Mouse (Mus musculus): ENCODE results near the gene Slco1a1.
"Not testable (repeated sequence)": the region's sequence is repeated elsewhere in the genome, so short reads cannot be mapped to it uniquely, and the experiment has no call there.

The Slco1a1 gene

DNA sequence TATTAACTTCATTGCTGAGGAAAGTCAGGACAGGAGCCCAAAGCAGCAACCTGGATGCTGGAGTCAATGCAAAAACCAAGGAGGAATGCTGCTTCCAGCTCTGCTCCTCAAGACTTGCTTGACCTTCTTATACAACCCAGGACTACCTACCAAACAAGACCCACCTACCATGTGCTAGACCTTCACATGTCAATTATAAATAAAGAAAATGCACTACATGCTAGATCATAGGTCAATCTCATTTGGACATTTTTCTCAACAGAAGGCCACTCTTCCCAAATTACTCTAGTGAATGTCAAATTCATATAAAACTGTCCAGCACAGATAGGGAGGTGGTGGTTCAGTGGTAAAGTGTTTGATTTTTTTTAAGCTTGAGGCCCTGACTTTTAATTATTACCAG lies at the start of gene Slco1a1:
TSS of gene Slco1a1 (minus strand) at position 101 of the 400 bp plus-strand sequence.
- no peak for DNase-seq (ENCODE audit: low spot score)

DNA sequence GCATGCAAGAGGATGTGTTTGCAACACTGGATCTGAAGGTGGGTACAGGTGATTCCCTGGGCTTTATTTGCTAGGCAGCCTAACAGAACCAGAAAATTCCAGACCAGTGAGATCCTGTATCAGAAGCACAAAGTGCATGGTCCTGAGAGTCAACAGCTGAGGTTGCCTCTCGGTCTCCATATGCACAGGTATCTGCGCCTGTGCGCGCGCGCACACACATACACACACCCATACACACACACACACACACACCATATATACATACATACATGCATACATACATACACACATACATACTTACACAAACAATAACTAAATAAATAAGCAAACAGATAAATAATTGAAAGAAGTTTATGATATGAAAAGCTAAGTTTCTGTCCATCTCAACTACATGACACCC lies 40.0 kb upstream of the Slco1a1 start:
- DNase-seq (ENCODE audit: low spot score): no peak

GRCm38 (mm10) chr6:141984644-141985043 lies 37.9 kb upstream of the Slco1a1 start:
- no peak for DNase-seq (ENCODE audit: low spot score)

DNA sequence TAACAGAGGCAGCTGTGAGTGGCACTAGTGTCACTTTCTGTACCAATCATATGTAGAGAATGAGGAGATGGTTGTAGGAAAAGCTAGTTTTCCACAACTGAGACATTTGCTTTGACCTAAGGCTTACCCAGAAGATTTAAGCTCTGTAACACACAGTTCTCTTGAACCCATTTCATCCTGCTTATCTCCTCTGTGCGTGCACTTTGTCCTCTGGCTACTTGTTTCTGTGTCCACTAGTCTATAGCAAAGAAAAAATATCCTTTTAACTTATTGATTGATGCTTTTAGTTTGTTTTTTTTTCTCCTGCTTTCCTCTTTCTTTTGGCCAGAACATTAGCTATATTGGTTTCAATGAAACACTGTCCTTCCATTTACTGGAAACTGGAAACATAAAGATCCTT lies 15.7 kb upstream of the Slco1a1 start:
- no peak for DNase-seq (ENCODE audit: low spot score)

DNA sequence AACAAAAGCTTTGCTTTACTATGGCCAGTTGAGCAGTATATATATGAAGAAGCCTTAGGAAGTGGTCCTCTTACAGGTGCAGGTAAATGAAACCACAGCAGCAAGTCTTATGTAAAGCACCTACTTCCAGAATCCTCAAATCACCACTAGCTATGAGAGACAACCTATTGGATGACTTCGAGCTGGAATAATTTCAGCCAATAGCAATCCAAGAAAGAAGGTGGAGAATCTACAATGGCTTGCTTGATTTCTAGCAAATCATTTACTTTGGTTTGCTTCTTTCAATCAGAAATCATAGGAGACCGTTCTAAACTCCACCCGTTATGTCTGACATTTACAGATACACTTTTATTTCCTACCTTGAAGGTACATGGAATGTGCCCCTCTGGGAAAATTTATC lies 15.1 kb upstream of the Slco1a1 start:
- DNase-seq (ENCODE audit: low spot score): no peak

DNA sequence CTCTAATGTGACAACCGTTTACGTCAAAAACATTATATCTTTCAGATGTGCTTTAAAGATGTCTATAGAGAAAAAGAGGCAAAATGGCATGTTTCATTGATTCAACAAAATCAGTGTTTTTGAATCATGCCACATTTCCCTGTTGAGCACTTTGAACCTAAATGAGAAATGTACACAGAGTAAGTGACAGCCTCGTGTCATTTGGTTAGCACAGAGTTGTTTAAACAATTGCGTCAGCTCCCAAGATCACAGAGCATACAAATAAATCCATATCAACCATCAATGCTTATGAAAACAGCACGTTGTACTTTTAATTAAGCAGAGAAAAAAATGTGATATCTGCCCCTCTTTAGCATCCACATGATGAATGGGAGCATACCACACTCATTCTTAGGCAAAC lies 13.7 kb upstream of the Slco1a1 start:
- DNase-seq (ENCODE audit: low spot score): no peak

GRCm38 (mm10) chr6:141940451-141940850 lies 6.3 kb downstream of the Slco1a1 start:
- no peak for DNase-seq (ENCODE audit: low spot score)

DNA sequence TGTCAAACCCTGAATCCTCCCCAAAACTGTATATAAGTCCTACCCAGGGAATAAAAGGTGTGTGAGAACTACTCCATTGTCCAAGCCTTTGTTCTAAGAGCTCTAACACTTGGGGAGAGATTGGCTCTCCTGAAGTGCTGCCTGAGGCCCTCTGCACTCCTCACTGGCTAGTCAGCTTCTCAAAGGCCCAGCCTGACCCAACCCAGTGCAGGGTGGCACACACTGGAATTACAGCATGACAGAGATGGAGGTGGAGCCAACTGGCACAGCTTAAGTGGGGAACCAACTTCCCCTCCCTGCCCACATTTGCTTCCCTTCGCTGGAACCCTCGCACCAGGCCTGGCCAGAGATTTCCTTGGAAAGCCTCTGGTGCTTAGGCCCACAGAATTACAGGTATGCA lies 48.6 kb downstream of the Slco1a1 start:
- no peak for DNase-seq (ENCODE audit: low spot score)

DNA sequence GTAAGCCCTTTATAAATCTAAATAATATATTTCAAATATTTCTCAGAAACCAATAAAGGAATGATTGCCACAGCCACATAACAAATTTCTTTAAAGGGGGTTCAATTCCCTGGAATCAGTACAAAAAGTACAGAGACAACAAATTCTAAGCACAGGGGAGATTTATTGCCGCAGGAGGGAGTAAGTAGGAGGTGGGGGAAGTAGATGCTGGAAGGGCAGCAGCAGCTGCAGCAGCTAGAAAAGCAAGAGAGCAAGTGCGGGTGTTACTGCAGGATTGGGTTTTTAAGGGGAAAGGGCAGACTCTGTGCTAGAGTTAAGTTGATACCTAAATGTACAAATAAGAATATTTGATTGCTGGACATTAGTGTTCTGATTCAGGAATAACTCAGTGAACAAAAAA lies 57.0 kb downstream of the Slco1a1 start:
- DNase-seq (ENCODE audit: low spot score): no peak

- no peak for DNase-seq (ENCODE audit: low spot score)
These were observed 58.5 kb downstream of the Slco1a1 start for GRCm38 (mm10) chr6:141888248-141888647.

GRCm38 (mm10) chr6:141882581-141882980 lies 64.2 kb downstream of the Slco1a1 start:
- no peak for DNase-seq (ENCODE audit: low spot score)

DNA sequence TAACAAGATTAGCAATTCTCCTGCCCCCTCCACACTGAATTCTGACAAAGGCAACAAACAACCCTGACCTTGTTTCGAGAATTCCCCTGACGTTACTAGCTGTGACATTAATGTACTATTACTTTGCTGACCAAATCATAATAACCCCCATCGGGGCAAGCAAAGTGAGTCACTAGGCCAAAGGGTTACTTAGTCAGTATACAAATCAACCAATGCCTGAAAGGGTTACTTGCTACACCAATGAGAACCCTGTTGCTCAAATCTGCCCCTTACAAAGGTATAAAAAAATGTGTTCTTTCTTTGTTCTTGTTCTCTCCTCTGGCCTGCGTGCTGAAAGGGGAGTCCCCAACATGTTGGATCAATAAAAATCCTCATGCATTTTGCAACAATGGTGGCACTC lies 71.0 kb downstream of the Slco1a1 start:
- not testable (repeated sequence) for DNase-seq (ENCODE audit: low spot score)

GRCm38 (mm10) chr6:141871711-141872110 lies 75.1 kb downstream of the Slco1a1 start:
- no peak for DNase-seq (ENCODE audit: low spot score)

GRCm38 (mm10) chr6:141868735-141869134 lies 78.0 kb downstream of the Slco1a1 start:
- DNase-seq (ENCODE audit: low spot score): no peak

DNA sequence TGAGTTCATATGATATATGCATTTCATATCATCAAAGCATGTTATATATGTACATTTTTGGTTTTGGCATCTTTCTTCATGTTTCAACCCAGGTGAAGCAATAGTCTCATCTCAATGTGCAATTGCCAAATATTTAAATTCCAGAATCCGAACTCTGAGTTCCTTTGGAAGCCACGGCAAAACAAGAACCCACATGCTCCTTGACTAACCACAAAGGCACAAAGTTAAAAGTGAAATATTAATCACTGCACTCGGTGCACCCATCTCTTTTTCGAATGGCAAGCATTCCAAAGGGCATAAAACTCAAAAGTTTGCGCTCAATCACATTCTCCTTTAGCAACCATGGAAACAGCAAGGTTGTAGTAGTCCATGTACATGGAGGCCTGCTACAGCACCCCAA lies 80.7 kb downstream of the Slco1a1 start:
- DNase-seq (ENCODE audit: low spot score): no peak

DNA sequence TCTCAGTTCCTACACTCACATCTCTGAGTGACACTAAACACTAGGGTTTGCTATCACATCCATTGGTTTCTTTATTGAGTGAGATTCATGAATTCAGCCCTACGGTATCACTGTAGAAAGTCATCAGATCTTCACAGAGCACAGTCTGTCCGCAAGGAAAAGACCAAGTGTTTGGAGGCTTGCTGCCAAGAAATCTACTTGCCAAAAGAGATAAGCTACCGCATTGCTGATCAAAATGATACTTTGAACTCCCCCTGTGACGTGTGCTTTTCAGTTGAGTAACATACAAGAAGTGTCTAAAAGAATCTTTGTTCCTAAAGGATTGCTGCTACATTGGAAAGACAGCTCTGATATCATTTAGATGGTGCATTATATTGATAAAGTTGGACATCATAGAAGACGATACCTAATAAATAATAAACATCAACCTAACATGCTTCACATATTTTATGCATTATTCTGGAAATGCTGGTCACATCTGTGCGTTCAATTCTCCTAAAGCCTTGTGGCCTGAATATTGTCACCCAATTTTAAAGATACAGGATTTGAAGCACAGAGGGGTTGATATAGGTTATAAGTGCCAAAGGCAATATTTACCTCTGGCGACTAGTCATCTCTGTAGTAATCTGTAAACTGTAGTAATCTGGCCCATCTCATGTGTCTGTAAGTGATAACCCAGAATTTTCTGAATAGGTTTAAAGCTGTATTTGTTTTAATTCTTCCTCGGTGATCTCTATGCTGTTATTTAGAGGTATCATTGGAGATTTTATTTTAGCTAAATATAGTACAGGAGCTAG lies 88.8 kb downstream of the Slco1a1 start:
- DNase-seq (ENCODE audit: low spot score): no peak
